Mouse (Mus musculus): ENCODE measurements around the gene Ddah1. TPM values are rescaled to one million over a fixed set of nuclear protein-coding genes. Genes with fewer than 3 reads are reported as not detected.

Gene Ddah1
- total RNA-seq, 1 experiment = 15.5 TPM

DNA sequence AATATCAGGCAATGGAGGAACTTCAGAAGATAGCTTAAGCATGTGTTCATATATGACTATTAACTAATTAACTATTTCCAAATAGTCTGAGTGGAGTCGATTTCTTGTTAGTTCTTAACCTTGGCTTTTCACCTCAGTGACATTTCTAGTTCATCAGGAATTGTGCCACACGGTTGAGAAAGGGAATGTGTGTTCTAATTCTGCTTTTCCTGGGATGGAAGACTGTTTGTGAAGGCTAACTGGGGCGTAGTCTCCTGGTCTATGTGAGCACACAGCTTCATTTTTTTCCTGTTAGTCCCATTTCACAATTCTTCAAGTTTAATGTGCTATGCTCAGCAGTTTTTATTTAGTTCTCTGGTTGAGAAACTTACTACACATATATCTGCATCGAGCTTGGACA lies 65.2 kb downstream of the Ddah1 start:
- no peak overlapping the region for H3K4me3 ChIP-seq (ENCODE audit: insufficient read depth in 1 of 2, low read depth in 1 of 2, low read length in 2 of 2, poor library complexity in 1 of 2, severe bottlenecking in 1 of 2)
- no peaks in the 10 kb centered on the region for H3K4me1 ChIP-seq (ENCODE audit: control insufficient read depth in 2 of 2, insufficient read depth in 2 of 2, low read length in 2 of 2, poor library complexity in 1 of 2)
- H3K27ac ChIP-seq (ENCODE audit: insufficient read depth, low read depth, low read length, poor library complexity, severe bottlenecking) = no peak overlapping the region
- H3K9ac ChIP-seq (ENCODE audit: insufficient read depth, low read depth, low read length, poor library complexity, severe bottlenecking) = no peak overlapping the region
- no peaks in the 10 kb centered on the region for H3K36me3 ChIP-seq (ENCODE audit: control insufficient read depth, insufficient read depth, low read length, poor library complexity, severe bottlenecking)
- H3K9me3 ChIP-seq (ENCODE audit: control insufficient read depth, insufficient read depth, low read depth, low read length) = no peaks in the 10 kb centered on the region
- DNase-seq (ENCODE audit: low read depth, low spot score) = no peak
- TF ChIP-seq HCFC1 (IDR thresholded peaks at IDR 0.05; ENCODE audit: borderline replicate concordance, insufficient read depth, low read length) (no peak), CHD2 (IDR thresholded peaks at IDR 0.05; ENCODE audit: low read depth, low read length) (no peak), MAFK (IDR thresholded peaks at IDR 0.05; ENCODE audit: insufficient read depth, low read depth, low read length) (no peak)
- in situ Hi-C loops (cut with MboI; ENCODE audit: low sequenced_read_pairs in 2 of 2, unreplicated experiment in 2 of 2) = no loop called here

GRCm38 (mm10) chr3:145825416-145826055 lies 67.1 kb downstream of the Ddah1 start:
- Histone ChIP-seq H3K4me3 (ENCODE audit: insufficient read depth in 1 of 2, low read depth in 1 of 2, low read length in 2 of 2, poor library complexity in 1 of 2, severe bottlenecking in 1 of 2) (no peak overlapping the region), H3K27ac (ENCODE audit: insufficient read depth, low read depth, low read length, poor library complexity, severe bottlenecking) (no peak overlapping the region), H3K9me3 (ENCODE audit: control insufficient read depth, insufficient read depth, low read depth, low read length) (no peaks in the 10 kb centered on the region), H3K36me3 (ENCODE audit: control insufficient read depth, insufficient read depth, low read length, poor library complexity, severe bottlenecking) (no peaks in the 10 kb centered on the region), H3K9ac (ENCODE audit: insufficient read depth, low read depth, low read length, poor library complexity, severe bottlenecking) (no peak overlapping the region), H3K4me1 (ENCODE audit: control insufficient read depth in 2 of 2, insufficient read depth in 2 of 2, low read length in 2 of 2, poor library complexity in 1 of 2) (no peaks in the 10 kb centered on the region)
- in situ Hi-C loops (cut with MboI; ENCODE audit: low sequenced_read_pairs in 2 of 2, unreplicated experiment in 2 of 2) = no loop called here
- no peak for DNase-seq (ENCODE audit: low read depth, low spot score)
- TF ChIP-seq HCFC1 (IDR thresholded peaks at IDR 0.05; ENCODE audit: borderline replicate concordance, insufficient read depth, low read length) = no peak
- no peak for TF ChIP-seq ZC3H11A (IDR thresholded peaks at IDR 0.05; ENCODE audit: borderline replicate concordance, low read depth, low read length)
- TF ChIP-seq ZNF384 (IDR thresholded peaks at IDR 0.05; ENCODE audit: low read depth, low read length) = no peak
- no peak for TF ChIP-seq MAFK (IDR thresholded peaks at IDR 0.05; ENCODE audit: insufficient read depth, low read depth, low read length)
- no peak for TF ChIP-seq CHD2 (IDR thresholded peaks at IDR 0.05; ENCODE audit: low read depth, low read length)

GRCm38 (mm10) chr3:145827191-145828045 lies 68.9 kb downstream of the Ddah1 start:
- in situ Hi-C loops (cut with MboI; ENCODE audit: low sequenced_read_pairs in 2 of 2, unreplicated experiment in 2 of 2) = no loop called here
- no peak overlapping the region for H3K27ac ChIP-seq (ENCODE audit: insufficient read depth, low read depth, low read length, poor library complexity, severe bottlenecking)
- TF ChIP-seq ZC3H11A (IDR thresholded peaks at IDR 0.05; ENCODE audit: borderline replicate concordance, low read depth, low read length) = no peak
- H3K36me3 ChIP-seq (ENCODE audit: control insufficient read depth, insufficient read depth, low read length, poor library complexity, severe bottlenecking) = no peaks in the 10 kb centered on the region
- no peak overlapping the region for H3K9ac ChIP-seq (ENCODE audit: insufficient read depth, low read depth, low read length, poor library complexity, severe bottlenecking)
- no peak for DNase-seq (ENCODE audit: low read depth, low spot score)
- no peaks in the 10 kb centered on the region for H3K9me3 ChIP-seq (ENCODE audit: control insufficient read depth, insufficient read depth, low read depth, low read length)
- no peaks in the 10 kb centered on the region for H3K4me1 ChIP-seq (ENCODE audit: control insufficient read depth in 2 of 2, insufficient read depth in 2 of 2, low read length in 2 of 2, poor library complexity in 1 of 2)
- H3K4me3 ChIP-seq (ENCODE audit: insufficient read depth in 1 of 2, low read depth in 1 of 2, low read length in 2 of 2, poor library complexity in 1 of 2, severe bottlenecking in 1 of 2) = no peak overlapping the region

DNA sequence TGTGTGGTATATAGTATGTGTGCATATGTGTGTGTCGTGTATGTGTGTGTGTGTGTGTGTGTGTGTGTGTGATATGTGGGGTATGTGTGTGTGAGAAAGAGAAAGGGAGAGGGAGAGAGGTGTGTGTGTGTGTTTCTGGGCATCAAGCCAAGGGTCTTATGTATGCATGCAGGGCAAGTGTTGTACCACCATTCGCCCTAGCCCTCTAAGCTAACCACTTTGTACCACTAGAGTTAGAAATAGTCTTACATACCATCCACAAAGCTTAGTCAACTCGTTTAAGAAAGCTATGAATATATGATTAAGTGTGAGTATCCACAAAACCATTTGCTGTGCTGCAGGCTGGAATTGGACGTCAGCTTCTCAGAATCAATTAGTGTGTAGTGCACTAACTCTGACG lies 70.4 kb downstream of the Ddah1 start:
- Histone ChIP-seq H3K27ac (ENCODE audit: insufficient read depth, low read depth, low read length, poor library complexity, severe bottlenecking) (no peak overlapping the region), H3K4me1 (ENCODE audit: control insufficient read depth in 2 of 2, insufficient read depth in 2 of 2, low read length in 2 of 2, poor library complexity in 1 of 2) (no peaks in the 10 kb centered on the region), H3K4me3 (ENCODE audit: insufficient read depth in 1 of 2, low read depth in 1 of 2, low read length in 2 of 2, poor library complexity in 1 of 2, severe bottlenecking in 1 of 2) (no peak overlapping the region), H3K36me3 (ENCODE audit: control insufficient read depth, insufficient read depth, low read length, poor library complexity, severe bottlenecking) (no peaks in the 10 kb centered on the region), H3K9me3 (ENCODE audit: control insufficient read depth, insufficient read depth, low read depth, low read length) (no peaks in the 10 kb centered on the region), H3K9ac (ENCODE audit: insufficient read depth, low read depth, low read length, poor library complexity, severe bottlenecking) (no peak overlapping the region)
- in situ Hi-C loops (cut with MboI; ENCODE audit: low sequenced_read_pairs in 2 of 2, unreplicated experiment in 2 of 2) = no loop called here
- no peak for DNase-seq (ENCODE audit: low read depth, low spot score)
- TF ChIP-seq HCFC1 (IDR thresholded peaks at IDR 0.05; ENCODE audit: borderline replicate concordance, insufficient read depth, low read length) = no peak
- TF ChIP-seq MAFK (IDR thresholded peaks at IDR 0.05; ENCODE audit: insufficient read depth, low read depth, low read length) = no peak
- no peak for TF ChIP-seq ZC3H11A (IDR thresholded peaks at IDR 0.05; ENCODE audit: borderline replicate concordance, low read depth, low read length)
- no peak for TF ChIP-seq ZNF384 (IDR thresholded peaks at IDR 0.05; ENCODE audit: low read depth, low read length)
- TF ChIP-seq CHD2 (IDR thresholded peaks at IDR 0.05; ENCODE audit: low read depth, low read length) = no peak

All from ES-E14 (cell line).